Mouse (Mus musculus): Measurements from ENCODE around the gene Gm17521.
"Not testable (repeated sequence)": the region's sequence is repeated elsewhere in the genome, so short reads cannot be mapped to it uniquely, and the experiment has no call there.

Gene Gm17521

GRCm38 (mm10) chrX:123029569-123029968 lies at the start of gene Gm17521:
Gm17521 (minus strand) TSS chrX:123029669.
- not testable (repeated sequence) for DNase-seq

GRCm38 (mm10) chrX:123043956-123044355 lies 14.5 kb upstream of the Gm17521 start:
- DNase-seq, result no peak

GRCm38 (mm10) chrX:123043516-123043915 lies 14.0 kb upstream of the Gm17521 start:
- DNase-seq, result no peak

Data from right cerebral cortex, postnatal 4 days (tissue).